Mouse (Mus musculus) frontal cortex, postnatal 25 days (tissue): ENCODE data around the gene Rpusd3.

ENCODE experiments used
- DNase-seq, 2 experiments: peaks; one replicate each; pipeline ENCODE4 v3.0.0; 2022; ENCODE audit warnings: low spot score in 2 of 2

Rpusd3 gene

GRCm38 (mm10) chr6:113386025-113386424 is 33.1 kb downstream of the Rpusd3 start:
- no peak for DNase-seq

DNA sequence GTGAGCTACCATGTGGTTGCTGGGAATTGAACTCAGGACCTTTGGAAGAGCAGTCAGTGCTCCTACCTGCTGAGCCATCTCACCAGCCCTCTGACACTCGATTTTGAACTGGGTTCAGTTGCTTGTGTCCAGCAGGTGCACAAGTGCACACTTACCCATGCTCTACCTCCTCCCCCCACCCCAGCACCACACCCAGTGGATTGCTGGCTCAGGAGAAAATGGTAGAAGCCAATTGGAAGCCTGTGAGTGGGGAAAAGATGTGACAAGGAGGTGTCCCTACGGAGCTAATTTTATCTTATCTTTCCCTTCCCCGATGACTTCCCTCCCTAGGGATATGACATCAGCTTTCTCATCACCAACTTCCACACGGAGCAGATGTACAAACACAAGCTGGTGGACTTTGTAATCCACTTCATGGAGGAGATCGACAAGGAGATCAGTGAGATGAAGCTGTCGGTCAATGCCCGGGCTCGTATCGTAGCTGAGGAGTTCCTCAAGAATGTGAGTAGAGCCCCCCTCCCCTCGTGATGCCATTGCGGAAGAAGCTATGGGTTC is 33.9 kb downstream of the Rpusd3 start:
- DNase-seq: no peak

DNA sequence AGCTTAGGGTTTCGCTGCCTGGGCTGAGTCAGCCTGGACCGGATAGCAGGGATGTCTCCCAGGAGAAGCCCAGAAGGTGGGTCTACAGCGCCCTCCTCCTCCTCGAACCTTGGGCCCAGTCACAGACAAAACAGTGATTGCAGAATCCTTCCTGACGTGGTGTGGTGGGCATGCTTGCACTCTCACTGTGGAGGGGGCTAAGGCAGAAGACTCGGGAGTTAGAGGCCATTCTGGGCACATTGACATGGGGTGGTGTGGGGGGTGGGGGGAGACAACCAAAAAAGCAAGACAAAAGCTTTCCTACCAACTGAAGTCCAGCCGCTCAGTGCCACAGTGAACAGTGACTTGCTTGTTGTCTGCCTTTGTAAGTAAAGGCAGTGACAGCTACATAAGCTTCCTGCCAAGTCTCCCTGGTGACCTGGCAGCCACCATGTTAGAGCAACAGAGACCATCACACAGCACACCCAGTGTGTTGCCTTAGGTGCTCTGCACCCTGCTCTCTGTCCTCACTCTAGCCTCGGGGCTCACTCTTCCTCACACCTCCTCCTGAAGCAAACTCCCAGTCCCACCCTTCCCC is 34.7 kb downstream of the Rpusd3 start:
- DNase-seq: no peak

GRCm38 (mm10) chr6:113380480-113380879 is 38.7 kb downstream of the Rpusd3 start:
- DNase-seq: no peak

- no peak for DNase-seq
Measured at GRCm38 (mm10) chr6:113379246-113379645, 39.9 kb downstream of the Rpusd3 start.

- peak; percentile 83 to 84 for DNase-seq
Measured at GRCm38 (mm10) chr6:113377496-113378385, 41.4 kb downstream of the Rpusd3 start, which contains the start of the genes Tada3 and Arpc4. Gene Tada3 (minus strand): TSS chr6:113377883. Gene Arpc4 (plus strand): TSS chr6:113378115.

DNA sequence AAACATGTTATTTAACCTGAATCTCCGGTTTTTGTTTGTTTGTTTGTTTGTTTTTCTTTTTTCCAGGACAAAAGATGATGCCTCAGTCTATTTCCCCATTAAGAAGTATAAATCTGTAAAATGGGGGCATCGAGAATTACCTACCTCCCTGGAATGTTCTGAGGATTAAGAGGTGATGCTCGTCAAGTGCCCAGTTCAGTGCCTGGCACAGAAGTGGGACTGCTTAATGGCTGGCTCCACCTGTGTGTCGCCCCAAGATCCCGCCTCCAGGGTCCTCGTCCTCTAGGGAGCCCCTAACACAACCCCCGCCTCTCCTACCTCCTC is 42.0 kb downstream of the Rpusd3 start:
- no peak for DNase-seq

GRCm38 (mm10) chr6:113373491-113373890 is 45.6 kb downstream of the Rpusd3 start:
- DNase-seq: no peak

GRCm38 (mm10) chr6:113370194-113370929 is 48.8 kb downstream of the Rpusd3 start:
- no peak for DNase-seq

- no peak for DNase-seq
Measured at GRCm38 (mm10) chr6:113368577-113368976, 50.6 kb downstream of the Rpusd3 start.

DNA sequence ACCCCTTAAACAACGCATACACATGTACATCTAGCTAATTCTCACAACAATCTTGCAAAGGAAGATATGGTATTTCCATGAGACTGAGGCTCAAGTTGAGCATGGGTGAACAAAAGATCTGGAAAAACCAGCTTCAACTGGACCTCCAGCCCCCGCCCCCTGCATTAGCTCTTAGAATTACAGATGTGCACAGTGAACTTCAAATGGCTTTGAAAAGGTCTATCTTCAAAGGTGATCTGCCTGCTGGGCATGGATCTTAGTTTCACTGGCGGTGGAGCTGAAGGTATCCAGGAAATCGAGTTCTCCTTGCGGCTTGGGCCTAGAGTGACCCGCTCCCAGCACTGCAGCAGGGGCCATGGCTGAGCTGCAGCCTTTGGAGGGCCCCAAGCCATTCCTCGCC is 51.0 kb downstream of the Rpusd3 start:
- no peak for DNase-seq

GRCm38 (mm10) chr6:113367574-113367973 is 51.6 kb downstream of the Rpusd3 start:
- no peak for DNase-seq

GRCm38 (mm10) chr6:113366639-113367038 is 52.5 kb downstream of the Rpusd3 start:
- no peak for DNase-seq
